Mouse (Mus musculus) liver, embryonic 14.5 days (tissue): Measurements from ENCODE around the gene Kif26b.
A peak's percentile ranks its signal among the peaks of the same experiment; 100 is the strongest.

Source experiments
- CTCF ChIP-seq: IDR thresholded peaks from 2 replicates; pipeline ENCODE4 v1.5.1; 2016; ENCODE audit warnings: antibody characterized with exemption, low read depth, control low read depth
- EP300 ChIP-seq: IDR thresholded peaks from 2 replicates; pipeline ENCODE4 v1.6.1; 2016; ENCODE audit warnings: antibody characterized with exemption, low read depth

- TF ChIP-seq CTCF = no peak
- TF ChIP-seq EP300 = peak; percentile 33; the same call in 1 of the 2 replicates
Observed at GRCm38 (mm10) chr1:178743820-178744219, 214.9 kb downstream of the Kif26b start.
